Mouse (Mus musculus) gastrocnemius, postnatal 4 days (tissue): ENCODE results near the gene Slc39a11. TPM values are rescaled to one million over a fixed set of nuclear protein-coding genes. Genes with fewer than 3 reads are reported as not detected.

Source experiments
- DNase-seq, 2 experiments: peaks; one replicate each; pipeline ENCODE4 v3.0.0; 2021 to 2022; ENCODE audit warnings: low spot score in 2 of 2, mixed read lengths in 2 of 2
- total RNA-seq, 2 experiments: library from RNA; stranded (reverse); gene quantifications; 2 replicates each; pipeline ENCODE4 v1.2.3; 2021

Gene Slc39a11
- total RNA-seq, 2 experiments from 2014 or later, result 8.2 to 8.9 TPM

GRCm38 (mm10) chr11:113634699-113635121 is 15.2 kb downstream of the Slc39a11 start:
- no peak for DNase-seq

- DNase-seq, result no peak
Observed at GRCm38 (mm10) chr11:113633398-113633797, 16.5 kb downstream of the Slc39a11 start.

DNA sequence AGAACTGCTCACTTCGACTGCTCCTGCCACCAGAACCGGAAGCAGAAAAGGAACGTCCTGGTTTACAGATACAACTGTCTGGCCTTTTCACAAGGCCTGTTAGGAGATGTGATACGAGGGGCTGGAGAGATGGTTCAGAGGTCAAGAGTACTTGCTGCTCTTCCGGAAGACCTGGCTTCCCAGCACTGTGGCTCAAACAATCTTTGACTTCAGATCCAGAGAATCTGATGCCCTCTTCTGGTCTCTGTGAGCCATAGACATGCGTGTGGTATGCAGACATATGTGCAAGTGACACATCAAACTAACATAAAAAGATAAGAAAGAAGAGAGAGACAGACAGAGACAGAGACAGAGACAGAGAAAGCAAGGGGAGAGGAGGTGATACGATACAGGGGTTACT is 17.6 kb downstream of the Slc39a11 start:
- no peak for DNase-seq

DNA sequence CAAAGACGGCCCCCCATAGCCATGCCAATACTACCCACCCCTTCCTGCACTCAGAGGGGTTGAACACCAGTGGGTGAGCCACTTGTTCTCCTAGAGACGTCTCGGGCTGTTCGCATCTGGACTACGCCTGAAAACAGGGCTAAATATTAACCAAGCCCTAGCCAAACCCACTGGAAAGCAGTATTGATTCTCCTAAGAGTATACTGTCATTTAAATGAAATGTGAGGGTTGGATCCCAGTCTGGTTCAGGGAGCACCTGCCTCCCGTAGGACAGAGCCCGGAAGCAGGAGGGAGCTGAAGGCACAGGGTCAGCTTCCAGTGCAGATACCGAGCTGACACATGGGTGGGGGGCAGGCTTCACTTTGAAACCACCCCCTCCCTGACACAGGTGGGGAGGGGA is 18.0 kb downstream of the Slc39a11 start:
- no peak for DNase-seq

DNA sequence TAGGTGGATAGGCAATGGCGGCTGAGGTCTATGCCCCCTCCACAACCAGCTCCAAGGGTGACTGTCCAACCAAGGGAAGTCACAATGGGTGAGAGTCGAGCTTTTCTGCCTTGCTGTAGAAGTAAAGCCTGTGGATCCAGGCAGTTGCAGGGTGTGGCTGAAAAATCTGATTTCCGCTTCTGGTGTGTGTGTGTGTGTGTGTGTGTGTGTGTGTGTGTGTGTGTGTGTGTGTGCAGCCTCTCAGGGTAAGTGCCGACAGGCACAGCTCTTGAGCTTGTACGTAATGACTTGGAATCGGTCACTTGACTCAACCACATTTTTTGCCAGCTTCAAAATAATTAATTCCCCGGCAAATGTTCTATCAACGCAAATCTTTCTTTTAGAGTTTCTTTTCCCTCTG is 18.6 kb downstream of the Slc39a11 start:
- DNase-seq, result no peak

DNA sequence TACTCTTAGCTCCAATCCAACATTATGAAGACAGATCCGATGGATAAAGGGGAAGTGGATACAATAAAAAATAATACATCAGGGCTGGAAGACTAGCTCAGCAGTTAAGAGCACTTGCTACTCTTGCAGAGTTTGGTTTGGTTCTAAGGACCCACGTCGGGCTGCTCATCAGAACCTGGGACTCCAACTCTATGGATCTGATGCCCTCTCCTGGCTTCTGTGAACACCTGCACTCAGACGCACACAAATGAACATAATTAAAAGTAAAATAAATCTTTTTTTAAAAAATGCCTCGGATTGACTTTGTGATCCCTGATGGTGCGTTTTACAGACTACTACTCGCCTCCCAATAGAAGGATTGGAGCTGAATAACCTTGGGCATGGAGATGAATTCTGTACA is 19.2 kb downstream of the Slc39a11 start:
- DNase-seq, result no peak

- DNase-seq, result no peak
Observed at GRCm38 (mm10) chr11:113627785-113628184, 22.1 kb downstream of the Slc39a11 start.

- DNase-seq, result no peak
Observed at GRCm38 (mm10) chr11:113625437-113625836, 24.4 kb downstream of the Slc39a11 start.

DNA sequence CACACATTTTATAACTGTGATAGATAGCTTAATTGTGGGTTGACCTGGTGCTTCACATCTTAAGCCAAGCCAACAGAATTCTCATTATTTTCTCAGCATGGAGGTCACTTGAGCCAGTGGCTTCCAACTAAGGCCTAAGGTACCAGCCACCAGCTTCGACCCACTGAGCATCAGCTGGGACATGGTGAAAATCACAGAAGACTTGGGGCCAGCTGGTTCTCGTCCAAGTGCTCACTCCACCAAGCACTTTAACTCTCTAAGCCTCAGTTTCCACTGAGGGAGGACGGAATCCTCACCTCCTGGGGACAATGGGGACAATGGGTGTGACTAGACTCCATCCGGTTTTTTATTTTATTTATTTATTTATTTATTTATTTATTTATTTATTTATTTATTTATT is 27.9 kb downstream of the Slc39a11 start:
- DNase-seq, result no peak

GRCm38 (mm10) chr11:113621001-113621400 is 28.9 kb downstream of the Slc39a11 start:
- DNase-seq, result no peak

GRCm38 (mm10) chr11:113619420-113620080 is 30.3 kb downstream of the Slc39a11 start:
- DNase-seq, result no peak

DNA sequence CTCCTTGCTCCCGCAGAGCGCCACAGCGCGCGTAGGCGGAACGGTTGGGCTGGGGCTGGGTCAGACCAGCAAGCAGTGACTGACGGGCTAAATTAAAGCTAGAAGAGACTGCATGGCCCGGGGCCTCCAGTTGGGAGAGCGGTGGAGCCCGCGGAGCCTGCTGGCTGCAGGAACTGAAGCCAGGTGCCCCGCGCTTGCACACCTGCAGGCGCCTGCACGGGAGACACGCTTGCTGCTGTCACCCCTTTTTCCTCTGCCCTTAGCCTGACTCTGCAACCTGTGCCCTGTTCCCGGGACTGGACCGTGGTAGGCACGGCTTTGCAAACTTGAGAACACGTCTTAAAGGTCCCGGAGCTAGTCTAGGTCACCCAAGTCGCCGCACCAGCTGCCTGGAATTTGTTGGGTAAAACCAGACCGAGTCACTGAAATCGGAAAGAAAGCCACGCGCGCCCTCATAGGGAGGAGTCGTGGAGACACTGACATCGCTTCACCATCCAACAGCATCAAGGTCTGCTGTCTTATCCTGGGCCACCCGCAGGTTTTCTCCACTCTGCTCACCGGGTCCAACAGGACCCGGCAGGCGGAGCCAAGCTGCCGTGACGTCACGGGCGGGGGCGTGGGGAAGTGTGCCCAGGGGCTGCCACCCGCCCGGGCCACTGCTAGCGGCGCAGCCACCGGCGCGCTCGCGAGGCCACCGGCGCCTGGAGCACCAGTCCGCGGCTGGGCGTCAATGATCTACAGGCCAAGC is 31.0 kb downstream of the Slc39a11 start, which contains the start of gene Sstr2:
TSS of gene Sstr2 (plus strand) at position 671 of the 748 bp plus-strand sequence.
- DNase-seq, result peak in 1 of 2 experiments; percentile 61

DNA sequence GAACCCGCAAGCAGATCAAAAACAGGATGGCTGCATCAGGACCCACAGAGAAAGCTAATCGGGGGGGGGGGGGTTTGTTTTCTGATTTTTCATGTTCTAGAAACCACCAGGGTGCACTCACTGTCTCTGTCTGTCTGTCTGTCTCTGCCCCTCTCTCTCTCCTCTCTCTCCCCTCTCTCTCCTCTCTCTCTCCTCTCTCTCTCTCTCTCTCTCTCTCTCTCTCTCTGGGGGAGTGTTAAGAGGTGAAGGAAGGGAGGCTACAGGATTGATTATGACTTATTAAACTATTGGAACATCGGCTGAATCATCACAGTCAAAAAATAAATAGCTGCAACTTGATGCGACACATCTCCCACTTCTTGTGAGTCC is 31.6 kb downstream of the Slc39a11 start:
- no peak for DNase-seq

DNA sequence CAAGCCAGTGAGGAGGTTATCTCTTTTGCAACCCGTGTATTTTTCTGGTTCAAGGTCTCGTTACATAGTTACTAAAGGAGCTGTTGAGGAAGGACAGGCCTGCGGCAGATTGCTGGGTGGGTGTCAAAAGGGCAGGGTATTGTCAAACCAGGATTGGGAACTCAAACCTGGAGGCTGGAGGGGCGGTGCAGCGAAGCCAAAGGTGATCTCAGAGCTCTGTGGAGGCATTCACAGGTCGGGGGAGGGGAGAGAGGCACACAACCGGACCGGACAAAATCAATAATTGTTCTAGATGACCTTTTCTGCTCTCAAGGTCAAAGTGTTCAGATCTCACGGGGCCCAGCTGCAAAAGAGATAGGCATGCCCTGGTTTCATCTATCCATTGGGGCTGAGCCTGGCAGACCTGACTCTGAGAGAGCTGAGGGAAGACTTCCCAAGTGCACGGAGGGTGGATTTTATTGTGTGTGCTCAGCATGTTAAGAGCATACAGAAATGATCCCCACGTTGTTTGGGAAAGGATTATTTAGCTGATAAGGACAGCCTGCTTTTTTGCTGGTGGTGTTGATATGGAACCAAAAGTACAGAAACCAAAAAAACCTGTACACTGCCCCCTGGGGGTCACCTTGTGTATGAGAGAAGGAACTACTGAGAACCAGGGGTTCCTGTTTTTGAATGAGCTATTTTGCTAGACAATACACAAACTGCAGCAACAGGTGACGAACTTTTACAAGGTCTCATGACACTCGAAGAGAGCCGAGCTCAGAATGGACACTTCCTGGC is 32.6 kb downstream of the Slc39a11 start:
- DNase-seq, result peak; percentile 44 to 74

- DNase-seq, result no peak
Observed at GRCm38 (mm10) chr11:113614476-113614875, 35.4 kb downstream of the Slc39a11 start.

GRCm38 (mm10) chr11:113611664-113612611 is 37.9 kb downstream of the Slc39a11 start:
- DNase-seq, result peak in 1 of 2 experiments; percentile 58

DNA sequence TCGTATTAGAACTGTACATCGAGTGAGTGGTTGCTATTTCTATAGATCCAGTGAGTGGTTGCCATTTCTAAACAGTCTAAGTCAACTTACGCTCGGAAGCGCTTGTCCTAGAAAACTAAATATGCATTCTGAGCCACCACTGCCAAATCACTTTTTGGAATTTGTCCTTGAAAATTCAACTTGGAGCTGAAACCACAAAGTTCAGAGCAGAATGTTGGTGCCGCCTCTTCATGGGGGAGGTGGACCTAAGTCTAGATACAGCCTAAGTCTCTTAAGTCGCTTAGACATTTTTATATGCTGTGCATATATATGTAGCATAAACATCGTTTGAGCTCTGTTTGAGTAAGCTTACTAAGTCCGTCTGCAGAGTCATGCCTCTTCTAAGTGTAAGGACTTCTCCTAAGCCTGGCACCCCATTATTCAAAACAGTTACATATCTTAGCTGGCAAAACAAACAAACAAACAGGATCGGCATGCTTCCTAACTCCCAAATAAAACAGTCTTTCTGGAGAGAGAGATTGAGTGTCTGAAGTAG is 38.7 kb downstream of the Slc39a11 start:
- no peak for DNase-seq

DNA sequence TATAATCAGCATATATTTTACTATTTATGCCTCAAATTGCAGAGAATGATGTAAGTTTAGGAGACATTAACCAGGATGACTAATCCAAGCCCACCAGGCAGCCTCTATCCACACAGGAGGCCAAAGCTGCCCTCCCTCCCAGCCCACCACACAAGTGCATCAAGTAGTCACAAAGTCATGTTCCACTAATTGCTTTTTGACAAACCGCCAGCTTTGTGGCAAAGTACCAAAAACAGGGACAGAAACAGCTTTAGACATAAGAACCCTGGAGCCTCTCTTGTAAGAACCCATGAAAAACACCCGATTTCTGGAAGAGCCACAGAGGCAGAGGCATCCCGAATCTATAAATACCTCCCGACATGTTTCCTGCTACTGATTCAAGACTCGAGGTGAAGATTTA is 39.6 kb downstream of the Slc39a11 start:
- peak in 1 of 2 experiments; percentile 31 for DNase-seq

- DNase-seq, result no peak
Observed at GRCm38 (mm10) chr11:113609581-113609980, 40.3 kb downstream of the Slc39a11 start.

DNA sequence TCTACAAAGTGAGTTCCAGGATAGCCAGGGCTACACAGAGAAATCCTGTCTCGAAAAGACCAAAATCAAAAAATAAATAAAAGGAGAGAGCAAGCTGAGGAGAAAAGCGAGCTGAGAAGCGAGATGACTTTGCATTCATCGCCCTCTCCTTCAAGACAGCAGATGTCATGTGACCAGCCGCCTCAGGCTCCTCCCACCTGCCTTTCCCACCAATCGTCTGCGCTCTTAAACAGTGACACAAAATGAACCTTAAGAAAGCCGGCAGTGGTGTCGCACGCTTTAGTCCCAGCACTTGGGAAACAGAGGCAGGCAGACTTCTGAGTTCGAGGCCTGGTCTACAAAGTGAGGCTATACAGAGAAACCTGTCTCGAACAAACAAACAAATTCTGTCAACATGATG is 42.3 kb downstream of the Slc39a11 start:
- no peak for DNase-seq
